Mouse (Mus musculus): Measurements from ENCODE around the gene Hoxc5. TPM values are rescaled to one million over a fixed set of nuclear protein-coding genes. Genes with fewer than 3 reads are reported as not detected.
A peak's percentile ranks its signal among the peaks of the same experiment; 100 is the strongest.

Hoxc5 gene
- total RNA-seq, 1 experiment from 2014 or later: not detected

DNA sequence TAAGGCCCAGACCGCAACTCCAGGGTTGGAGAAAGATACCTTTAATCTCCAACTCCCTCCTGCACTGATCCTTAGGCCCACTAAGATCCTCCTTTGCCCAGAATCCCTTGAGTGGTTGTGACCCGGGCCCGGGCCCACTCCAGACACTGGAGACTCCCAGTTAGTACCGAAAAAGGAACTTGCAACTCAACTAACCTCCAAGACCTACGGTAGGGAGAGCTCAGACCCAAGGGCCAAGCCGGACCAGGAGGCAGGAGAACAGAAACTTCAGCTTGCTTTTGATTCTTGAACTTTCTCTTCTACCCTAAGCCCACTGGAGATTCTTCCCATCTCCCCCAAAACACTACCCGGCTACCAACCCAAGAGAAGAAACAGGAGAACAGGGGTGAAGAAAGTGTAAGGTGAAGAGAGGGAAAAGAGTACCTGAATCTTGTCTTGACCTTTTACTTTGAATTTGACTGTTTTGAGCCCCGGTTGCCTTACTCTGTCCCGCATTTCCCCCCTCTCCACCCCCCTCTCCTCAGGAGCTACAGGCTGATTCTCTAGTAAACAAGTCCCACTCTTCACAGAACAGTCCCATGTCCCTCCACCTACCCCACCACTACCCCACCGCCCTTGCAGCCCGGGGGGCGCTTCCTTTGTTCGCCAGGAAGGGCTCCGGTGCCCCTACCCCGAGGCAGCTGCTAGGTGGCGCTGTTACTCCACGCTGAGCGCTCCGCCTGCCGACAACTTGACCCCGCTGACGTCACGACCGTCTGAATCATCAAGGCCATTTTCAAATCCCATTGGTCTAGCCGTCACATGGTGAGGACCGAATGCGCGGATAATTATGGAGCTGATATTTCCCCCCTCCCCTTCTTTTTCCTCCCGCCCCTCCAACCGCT, 1.1 kb upstream of the Hoxc5 start:
- peak; percentile 66 for ATAC-seq (replicated peaks; ENCODE audit: low read depth, poor library complexity, severe bottlenecking)

GRCm38 (mm10) chr15:102966776-102967311, 399 bp upstream of the Hoxc5 start, which contains the start of gene Hoxc10:
Gene Hoxc10 (plus strand): TSS chr15:102966796.
- ATAC-seq (replicated peaks; ENCODE audit: low read depth, poor library complexity, severe bottlenecking): no peak

- no peak for ATAC-seq (replicated peaks; ENCODE audit: low read depth, poor library complexity, severe bottlenecking)
Measured at GRCm38 (mm10) chr15:102967511-102968397, 511 bp downstream of the Hoxc5 start.

GRCm38 (mm10) chr15:102969296-102969695, 2.1 kb downstream of the Hoxc5 start:
- ATAC-seq (replicated peaks; ENCODE audit: low read depth, poor library complexity, severe bottlenecking): no peak

DNA sequence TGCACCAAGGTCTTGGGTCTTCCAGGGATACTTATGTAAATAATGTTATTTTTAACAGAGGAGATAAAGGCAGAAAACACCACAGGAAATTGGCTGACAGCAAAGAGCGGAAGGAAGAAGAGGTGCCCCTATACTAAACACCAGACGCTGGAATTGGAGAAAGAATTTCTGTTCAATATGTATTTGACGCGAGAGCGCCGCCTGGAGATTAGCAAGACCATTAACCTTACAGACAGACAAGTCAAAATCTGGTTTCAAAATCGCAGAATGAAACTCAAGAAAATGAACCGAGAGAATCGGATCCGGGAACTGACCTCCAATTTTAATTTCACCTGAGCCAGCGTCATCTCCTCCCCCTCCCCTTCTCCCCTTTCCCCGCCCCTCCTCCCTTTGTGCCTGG, 3.5 kb downstream of the Hoxc5 start:
- ATAC-seq (replicated peaks; ENCODE audit: low read depth, poor library complexity, severe bottlenecking): no peak

GRCm38 (mm10) chr15:102972254-102972653, 5.0 kb downstream of the Hoxc5 start:
- no peak for ATAC-seq (replicated peaks; ENCODE audit: low read depth, poor library complexity, severe bottlenecking)

DNA sequence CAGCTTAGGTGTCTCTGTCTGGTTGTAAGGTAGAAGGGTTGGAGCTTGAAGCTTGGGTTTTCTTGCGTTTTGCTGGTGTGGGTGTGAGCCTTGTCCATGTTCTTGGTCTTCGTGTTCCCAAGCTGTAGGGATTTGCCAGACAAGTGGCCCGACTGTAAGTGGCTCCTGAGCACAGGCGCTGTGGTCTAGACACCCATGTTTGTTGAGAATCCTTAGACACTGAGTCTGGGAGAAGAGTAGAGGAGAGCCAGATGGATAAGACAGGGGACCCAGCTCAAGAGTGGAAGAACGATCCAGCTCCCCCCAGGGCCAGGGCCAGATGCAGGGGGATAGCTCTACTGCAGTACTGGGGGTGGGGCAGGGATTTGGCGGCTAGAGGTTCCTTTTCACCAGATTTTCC, 5.5 kb downstream of the Hoxc5 start:
- ATAC-seq (replicated peaks; ENCODE audit: low read depth, poor library complexity, severe bottlenecking): no peak

DNA sequence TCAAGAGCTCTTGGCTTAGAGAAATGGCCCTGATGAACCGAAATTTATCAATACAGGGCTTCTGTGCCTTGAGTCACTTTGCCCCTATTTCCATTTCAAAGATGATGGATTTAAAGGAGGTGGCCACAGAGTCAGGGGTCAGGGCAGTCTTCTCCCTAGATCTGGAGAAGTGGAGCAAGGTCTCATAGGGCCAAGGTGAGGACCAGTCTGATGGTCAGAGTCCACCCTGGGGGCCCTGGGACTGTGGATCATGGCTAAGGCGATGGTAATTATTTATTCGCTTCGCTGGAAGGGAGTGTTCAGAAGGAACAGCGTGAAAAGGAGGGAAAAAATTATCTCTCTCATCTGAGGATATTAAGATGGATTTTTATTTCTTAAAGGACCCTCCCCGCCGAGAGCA, 7.8 kb downstream of the Hoxc5 start:
- ATAC-seq (replicated peaks; ENCODE audit: low read depth, poor library complexity, severe bottlenecking): no peak

- ATAC-seq (replicated peaks; ENCODE audit: low read depth, poor library complexity, severe bottlenecking): peak; percentile 19; the same call in 1 of the 2 replicates
Measured at GRCm38 (mm10) chr15:102975688-102976111, 8.5 kb downstream of the Hoxc5 start.

DNA sequence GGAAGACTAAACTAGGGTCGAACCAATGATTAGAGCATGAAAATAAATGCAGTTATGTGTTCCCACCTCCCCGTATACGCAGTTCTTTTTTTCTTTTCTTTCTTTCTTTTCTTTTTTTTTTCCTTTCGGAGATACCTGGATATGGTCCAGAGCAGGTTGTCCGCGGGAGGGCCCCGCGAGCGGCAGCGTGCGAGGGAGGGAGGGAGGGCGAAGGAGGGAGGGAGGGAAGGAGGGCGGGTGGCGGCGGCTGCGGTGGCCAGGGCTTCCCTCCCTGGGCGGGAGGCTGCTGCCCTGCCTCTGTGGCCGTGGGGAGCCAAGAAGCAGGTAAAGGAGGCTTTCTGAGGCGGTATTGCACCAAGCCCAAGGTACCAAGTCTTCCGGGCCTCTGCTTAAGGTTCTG, 8.9 kb downstream of the Hoxc5 start, which contains the start of gene Hoxc9:
TSS of gene Hoxc9 (plus strand) at position 269 of the 400 bp plus-strand sequence.
- ATAC-seq (replicated peaks; ENCODE audit: low read depth, poor library complexity, severe bottlenecking): no peak

DNA sequence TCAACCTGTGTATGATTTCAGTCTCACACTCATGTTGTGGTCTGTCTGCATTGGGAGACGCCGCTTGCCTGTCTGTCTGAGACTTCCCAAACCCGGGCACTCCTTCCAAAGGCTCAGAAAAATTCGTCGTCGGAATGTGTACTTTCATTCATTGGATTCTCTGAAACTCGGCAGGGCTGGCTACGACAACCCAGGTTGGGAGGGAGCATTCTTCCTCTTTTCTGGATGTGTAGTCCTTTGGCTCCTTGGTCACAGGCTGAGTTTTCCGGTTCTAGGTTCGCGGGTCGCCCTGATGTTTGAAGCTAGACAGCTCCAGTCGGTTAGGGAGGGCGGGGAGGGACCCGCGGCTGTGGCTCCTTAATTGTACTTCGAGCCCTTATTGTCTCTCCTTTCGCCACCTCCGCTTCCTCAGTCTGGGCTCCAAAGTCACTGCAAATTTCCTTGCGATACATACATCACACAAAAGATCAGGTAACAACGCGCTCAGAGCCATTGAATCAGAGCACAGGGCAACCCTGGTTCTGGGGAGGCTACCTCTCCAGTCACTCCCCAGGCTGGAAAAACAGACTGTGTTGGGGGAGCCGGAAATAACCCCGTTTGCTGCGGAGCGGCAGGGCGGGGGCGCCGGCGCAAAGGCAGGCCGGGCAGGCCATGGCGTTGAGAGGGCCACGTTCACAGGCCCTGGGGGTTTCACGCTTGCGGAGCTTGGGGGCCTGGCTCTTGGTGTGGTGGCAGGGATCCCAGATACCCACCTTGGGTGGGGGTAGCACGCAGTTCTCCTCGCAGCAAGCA, 9.6 kb downstream of the Hoxc5 start:
- no peak for ATAC-seq (replicated peaks; ENCODE audit: low read depth, poor library complexity, severe bottlenecking)

- no peak for ATAC-seq (replicated peaks; ENCODE audit: low read depth, poor library complexity, severe bottlenecking)
Measured at GRCm38 (mm10) chr15:102977423-102977974, 10.3 kb downstream of the Hoxc5 start.

DNA sequence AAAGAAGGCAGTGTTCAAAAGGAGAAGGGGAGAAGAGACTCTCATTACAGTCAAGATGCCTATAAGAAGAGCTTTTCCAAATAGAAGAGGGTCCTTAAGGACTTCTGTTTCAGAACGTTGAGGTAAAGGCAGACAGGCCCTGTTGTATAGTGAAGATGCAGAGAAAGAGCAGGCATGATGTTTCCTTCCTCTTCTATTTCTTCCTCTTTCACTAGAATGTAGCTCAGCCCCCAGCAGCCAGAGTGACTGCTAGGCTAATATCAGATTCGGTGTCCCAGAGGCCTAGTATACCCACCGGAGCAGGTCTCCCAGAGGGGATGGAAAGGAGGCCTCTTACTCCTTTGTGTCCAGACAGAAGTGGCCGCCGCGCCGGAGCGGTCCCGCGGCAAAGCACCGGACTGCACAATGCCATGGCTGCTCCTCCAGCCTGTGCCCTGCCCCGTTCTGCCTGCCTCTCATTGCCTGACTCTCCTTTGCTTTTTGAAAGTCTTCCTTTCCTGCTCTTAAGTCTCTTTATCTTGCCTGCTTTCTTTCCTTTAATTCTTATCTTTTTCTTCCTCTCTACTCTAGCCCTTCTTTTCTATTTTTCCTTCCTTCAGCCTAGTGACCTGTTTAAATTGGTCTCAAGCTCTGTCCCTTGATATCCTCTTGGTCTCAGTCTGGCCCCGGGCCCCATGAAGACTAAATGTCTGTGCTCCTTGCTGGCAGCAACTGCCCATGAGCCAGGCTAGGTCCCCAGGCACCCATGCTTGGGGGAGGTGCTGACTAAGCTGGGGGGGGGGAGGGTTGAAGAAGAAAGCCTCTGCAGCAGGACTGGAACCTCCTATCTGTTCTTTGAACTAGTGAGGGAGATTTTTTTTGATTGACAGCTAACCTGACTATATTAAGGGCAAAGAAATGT, 11.6 kb downstream of the Hoxc5 start:
- peak; percentile 46 for ATAC-seq (replicated peaks; ENCODE audit: low read depth, poor library complexity, severe bottlenecking)

- ATAC-seq (replicated peaks; ENCODE audit: low read depth, poor library complexity, severe bottlenecking): no peak
Measured at GRCm38 (mm10) chr15:102979936-102980335, 12.7 kb downstream of the Hoxc5 start.

DNA sequence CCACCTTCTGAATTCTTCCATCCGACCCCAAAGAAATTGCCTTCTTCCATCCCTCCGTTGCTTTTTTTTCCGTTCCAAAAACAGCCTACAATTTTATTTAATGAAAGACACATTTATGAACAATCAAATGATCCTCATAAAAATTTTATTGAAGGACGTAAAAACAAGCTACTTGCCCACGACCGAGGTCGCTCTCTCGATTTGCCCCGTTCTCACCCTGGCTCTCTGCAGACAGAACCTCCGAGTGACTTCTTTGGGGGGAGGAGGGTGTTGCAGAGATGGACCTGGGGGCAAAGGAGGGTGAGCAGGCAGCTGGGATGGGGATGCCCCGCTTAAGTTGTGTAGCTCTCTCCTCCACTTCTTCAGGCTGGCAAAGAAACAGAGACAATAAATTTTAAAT, 13.1 kb downstream of the Hoxc5 start:
- ATAC-seq (replicated peaks; ENCODE audit: low read depth, poor library complexity, severe bottlenecking): no peak

- no peak for ATAC-seq (replicated peaks; ENCODE audit: low read depth, poor library complexity, severe bottlenecking)
Measured at GRCm38 (mm10) chr15:102980912-102981311, 13.7 kb downstream of the Hoxc5 start.

DNA sequence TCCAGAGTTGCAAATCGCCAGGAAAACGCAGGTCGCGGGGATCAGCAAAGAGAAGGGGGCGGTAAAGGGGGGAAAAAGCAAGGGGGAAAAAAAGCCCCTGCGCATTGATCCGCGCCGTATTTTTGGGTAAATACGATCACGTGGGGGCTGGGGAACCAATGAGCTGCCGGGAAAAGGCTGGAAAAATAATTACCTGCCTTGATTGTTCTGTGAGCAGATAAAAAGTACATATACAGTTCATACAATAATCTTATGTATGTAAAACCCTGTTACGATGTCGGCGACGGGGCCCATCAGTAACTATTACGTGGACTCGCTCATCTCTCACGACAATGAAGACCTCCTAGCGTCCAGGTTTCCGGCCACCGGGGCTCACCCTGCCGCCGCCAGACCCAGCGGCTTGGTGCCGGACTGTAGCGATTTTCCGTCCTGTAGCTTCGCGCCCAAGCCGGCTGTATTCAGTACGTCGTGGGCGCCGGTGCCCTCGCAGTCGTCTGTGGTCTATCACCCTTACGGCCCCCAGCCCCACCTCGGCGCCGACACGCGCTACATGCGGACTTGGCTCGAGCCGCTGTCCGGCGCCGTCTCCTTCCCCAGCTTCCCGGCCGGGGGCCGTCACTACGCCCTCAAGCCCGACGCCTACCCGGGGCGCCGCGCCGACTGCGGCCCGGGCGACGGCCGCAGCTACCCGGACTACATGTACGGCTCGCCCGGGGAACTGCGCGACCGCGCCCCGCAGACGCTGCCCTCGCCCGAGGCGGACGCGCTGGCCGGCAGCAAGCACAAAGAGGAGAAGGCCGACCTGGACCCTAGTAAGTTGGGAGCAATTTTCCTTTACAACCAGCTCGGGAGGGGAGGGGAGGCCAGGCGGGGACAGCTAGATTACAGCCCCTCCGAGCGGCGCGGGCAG, 14.4 kb downstream of the Hoxc5 start:
- no peak for ATAC-seq (replicated peaks; ENCODE audit: low read depth, poor library complexity, severe bottlenecking)
